Mouse (Mus musculus): ENCODE measurements around the gene Myo10. TPM values are rescaled to one million over a fixed set of nuclear protein-coding genes. Genes with fewer than 3 reads are reported as not detected.

The Myo10 gene
- polyA plus RNA-seq, 1 experiment from 2014 or later: 35.0 TPM

GRCm38 (mm10) chr15:25806363-25806762 is 184.0 kb downstream of the Myo10 start:
- Histone ChIP-seq H3K27ac (no peak overlapping the region), H3K27me3 (replicated peaks) (no peaks in the 10 kb centered on the region), H3K9ac (no peak overlapping the region), H3K4me2 (replicated peaks) (no peak overlapping the region), H3K4me1 (no peaks in the 10 kb centered on the region), H3K36me3 (peaks cover 88% of the 10 kb centered on the region), H3K9me3 (no peaks in the 10 kb centered on the region), H3K4me3 (no peak overlapping the region)
- WGBS: 88% methylated on average over 17 of the region's 17 CpGs
- no peak for ATAC-seq (ENCODE audit: low FRiP score, low read depth)

GRCm38 (mm10) chr15:25806878-25807277 is 184.6 kb downstream of the Myo10 start:
- Histone ChIP-seq H3K9me3 (no peaks in the 10 kb centered on the region), H3K27me3 (replicated peaks) (no peaks in the 10 kb centered on the region), H3K4me2 (replicated peaks) (no peak overlapping the region), H3K36me3 (peaks cover 91% of the 10 kb centered on the region), H3K4me3 (no peak overlapping the region), H3K27ac (no peak overlapping the region), H3K4me1 (no peaks in the 10 kb centered on the region), H3K9ac (no peak overlapping the region)
- no peak for ATAC-seq (ENCODE audit: low FRiP score, low read depth)
- WGBS: 93% methylated on average over 9 of the region's 9 CpGs

- Histone ChIP-seq H3K9ac (no peak overlapping the region), H3K27me3 (replicated peaks) (no peaks in the 10 kb centered on the region), H3K4me2 (replicated peaks) (no peak overlapping the region), H3K9me3 (no peaks in the 10 kb centered on the region), H3K36me3 (peaks cover 88% of the 10 kb centered on the region), H3K4me3 (no peak overlapping the region), H3K27ac (no peak overlapping the region), H3K4me1 (no peaks in the 10 kb centered on the region)
- WGBS: 92% methylated on average over 20 of the region's 20 CpGs
- ATAC-seq (ENCODE audit: low FRiP score, low read depth): no peak
Measured at GRCm38 (mm10) chr15:25808677-25809460, 186.5 kb downstream of the Myo10 start.

- no peak for ATAC-seq (ENCODE audit: low FRiP score, low read depth)
- WGBS: 94% methylated on average over 6 of the region's 6 CpGs
- Histone ChIP-seq H3K9me3 (no peaks in the 10 kb centered on the region), H3K27me3 (replicated peaks) (no peaks in the 10 kb centered on the region), H3K27ac (no peak overlapping the region), H3K4me3 (no peak overlapping the region), H3K9ac (no peak overlapping the region), H3K4me1 (no peaks in the 10 kb centered on the region), H3K36me3 (peaks cover 87% of the 10 kb centered on the region), H3K4me2 (replicated peaks) (no peak overlapping the region)
Measured at GRCm38 (mm10) chr15:25809669-25810068, 187.3 kb downstream of the Myo10 start.

GRCm38 (mm10) chr15:25811834-25812250 is 189.5 kb downstream of the Myo10 start:
- Histone ChIP-seq H3K4me3 (no peak overlapping the region), H3K36me3 (peaks cover 79% of the 10 kb centered on the region), H3K9ac (no peak overlapping the region), H3K27me3 (replicated peaks) (no peaks in the 10 kb centered on the region), H3K9me3 (0 out of 2 replicates have a peak, but pooled peaks cover 8% of the 10 kb centered on the region), H3K27ac (no peak overlapping the region), H3K4me2 (replicated peaks) (no peak overlapping the region), H3K4me1 (no peaks in the 10 kb centered on the region)
- no peak for ATAC-seq (ENCODE audit: low FRiP score, low read depth)
- 87% methylated on average over 11 of the region's 11 CpGs for WGBS

- H3K4me2 ChIP-seq (replicated peaks): no peak overlapping the region
- 0 out of 2 replicates have a peak, but pooled peaks cover 8% of the 10 kb centered on the region for H3K9me3 ChIP-seq
- no peaks in the 10 kb centered on the region for H3K27me3 ChIP-seq (replicated peaks)
- H3K9ac ChIP-seq: no peak overlapping the region
- 69% methylated on average over 12 of the region's 12 CpGs for WGBS
- H3K4me3 ChIP-seq: no peak overlapping the region
- H3K36me3 ChIP-seq: peaks cover 73% of the 10 kb centered on the region
- no peaks in the 10 kb centered on the region for H3K4me1 ChIP-seq
- no peak for ATAC-seq (ENCODE audit: low FRiP score, low read depth)
- H3K27ac ChIP-seq: no peak overlapping the region
Measured at GRCm38 (mm10) chr15:25812479-25812878, 190.2 kb downstream of the Myo10 start.

- Histone ChIP-seq H3K9me3 (0 out of 2 replicates have a peak, but pooled peaks cover 12% of the 10 kb centered on the region), H3K36me3 (peaks cover 54% of the 10 kb centered on the region)
- no peak for ATAC-seq (ENCODE audit: low FRiP score, low read depth)
Measured at GRCm38 (mm10) chr15:25814535-25814934, 192.2 kb downstream of the Myo10 start.

GRCm38 (mm10) chr15:25817191-25817590 is 194.9 kb downstream of the Myo10 start:
- Histone ChIP-seq H3K4me2 (replicated peaks) (no peak overlapping the region), H3K36me3 (peaks cover 28% of the 10 kb centered on the region), H3K4me3 (no peak overlapping the region), H3K9me3 (0 out of 2 replicates have a peak, but pooled peaks cover 12% of the 10 kb centered on the region), H3K27ac (no peak overlapping the region), H3K9ac (no peak overlapping the region), H3K27me3 (replicated peaks) (no peaks in the 10 kb centered on the region), H3K4me1 (no peaks in the 10 kb centered on the region)
- no peak for ATAC-seq (ENCODE audit: low FRiP score, low read depth)
- 94% methylated on average over 2 of the region's 2 CpGs for WGBS

More at GRCm38 (mm10) chr15:25814535-25814934, 192.2 kb downstream of the Myo10 start:
- Histone ChIP-seq H3K27me3 (replicated peaks) (no peaks in the 10 kb centered on the region), H3K27ac (no peak overlapping the region), H3K9ac (no peak overlapping the region), H3K4me2 (replicated peaks) (no peak overlapping the region), H3K4me1 (no peaks in the 10 kb centered on the region), H3K4me3 (no peak overlapping the region)
- WGBS: 87% methylated on average over 3 of the region's 3 CpGs

GRCm38 (mm10) chr15:25821981-25822380 is 199.7 kb downstream of the Myo10 start:
- no peaks in the 10 kb centered on the region for H3K4me1 ChIP-seq
- H3K4me2 ChIP-seq (replicated peaks): no peak overlapping the region
- no peaks in the 10 kb centered on the region for H3K27me3 ChIP-seq (replicated peaks)
- H3K27ac ChIP-seq: no peak overlapping the region
- no peaks in the 10 kb centered on the region for H3K36me3 ChIP-seq
- H3K9me3 ChIP-seq: 0 out of 2 replicates have a peak, but pooled peaks cover 4% of the 10 kb centered on the region
- no peak overlapping the region for H3K9ac ChIP-seq
- ATAC-seq (ENCODE audit: low FRiP score, low read depth): no peak
- no peak overlapping the region for H3K4me3 ChIP-seq

- no peak overlapping the region for H3K4me2 ChIP-seq (replicated peaks)
- H3K36me3 ChIP-seq: no peaks in the 10 kb centered on the region
- H3K27me3 ChIP-seq (replicated peaks): no peaks in the 10 kb centered on the region
- no peak overlapping the region for H3K4me3 ChIP-seq
- 62% methylated on average over 3 of the region's 3 CpGs for WGBS
- no peaks in the 10 kb centered on the region for H3K4me1 ChIP-seq
- H3K9me3 ChIP-seq: 0 out of 2 replicates have a peak, but pooled peaks cover 4% of the 10 kb centered on the region
- H3K27ac ChIP-seq: no peak overlapping the region
- H3K9ac ChIP-seq: no peak overlapping the region
- no peak for ATAC-seq (ENCODE audit: low FRiP score, low read depth)
Measured at GRCm38 (mm10) chr15:25822656-25823055, 200.3 kb downstream of the Myo10 start.

GRCm38 (mm10) chr15:25826531-25826961 is 204.2 kb downstream of the Myo10 start:
- Histone ChIP-seq H3K4me1 (no peaks in the 10 kb centered on the region), H3K4me3 (no peak overlapping the region), H3K4me2 (replicated peaks) (no peak overlapping the region), H3K9me3 (no peaks in the 10 kb centered on the region), H3K9ac (no peak overlapping the region), H3K36me3 (no peaks in the 10 kb centered on the region), H3K27ac (no peak overlapping the region), H3K27me3 (replicated peaks) (no peaks in the 10 kb centered on the region)
- no peak for ATAC-seq (ENCODE audit: low FRiP score, low read depth)
- WGBS: 90% methylated on average over 8 of the region's 8 CpGs

- Histone ChIP-seq H3K4me2 (replicated peaks) (no peak overlapping the region), H3K4me3 (no peak overlapping the region), H3K9ac (no peak overlapping the region), H3K27me3 (replicated peaks) (no peaks in the 10 kb centered on the region), H3K9me3 (no peaks in the 10 kb centered on the region), H3K4me1 (no peaks in the 10 kb centered on the region), H3K27ac (no peak overlapping the region), H3K36me3 (no peaks in the 10 kb centered on the region)
- no peak for ATAC-seq (ENCODE audit: low FRiP score, low read depth)
- WGBS: 81% methylated on average over 10 of the region's 10 CpGs
Measured at GRCm38 (mm10) chr15:25828464-25828863, 206.1 kb downstream of the Myo10 start.

- WGBS: 82% methylated on average over 2 of the region's 2 CpGs
- Histone ChIP-seq H3K4me1 (no peaks in the 10 kb centered on the region), H3K9me3 (no peaks in the 10 kb centered on the region), H3K4me3 (no peak overlapping the region), H3K36me3 (no peaks in the 10 kb centered on the region), H3K27ac (no peak overlapping the region), H3K9ac (no peak overlapping the region), H3K4me2 (replicated peaks) (no peak overlapping the region), H3K27me3 (replicated peaks) (no peaks in the 10 kb centered on the region)
- ATAC-seq (ENCODE audit: low FRiP score, low read depth): no peak
Measured at GRCm38 (mm10) chr15:25830426-25830825, 208.1 kb downstream of the Myo10 start.
